In genomic region chrX:13845858-13846652, GRCm38 (mm10) we compare ENCODE assay signal across 8 mouse cellular contexts. TPM values are rescaled to one million over a fixed set of nuclear protein-coding genes. Genes with fewer than 3 reads are reported as not detected.
A peak's percentile ranks its signal among the peaks of the same experiment; 100 is the strongest.
DNase-seq lines count a peak whose midpoint lies in the region; ATAC-seq and TF ChIP-seq lines count a peak whose summit lies in the region.

No protein-coding gene starts in this region.

- peak overlapping the region; percentile 51 for H3K4me2 ChIP-seq in intestine, embryonic 14.5 days (ENCODE audit: low read length)
- H3K4me2 ChIP-seq in limb, embryonic 11.5 days (ENCODE audit: low read depth, severe bottlenecking) = peak overlapping the region; percentile 44
- H3K4me2 ChIP-seq in midbrain, embryonic 13.5 days (replicated peaks) = peak overlapping the region; percentile 48

- H3K9ac ChIP-seq in intestine, embryonic 14.5 days (ENCODE audit: low read length) = peak overlapping the region; percentile 66
- H3K9ac ChIP-seq in limb, embryonic 11.5 days (ENCODE audit: low read length) = peak overlapping the region; percentile 80
- peak overlapping the region; percentile 79 for H3K9ac ChIP-seq in midbrain, embryonic 13.5 days (replicated peaks)

- intact Hi-C loops in gastrocnemius, adult 2 months (cut with DNase I) = loop anchor here (5.0 kb wide), 1 partner anchor 139 kb away; no protein-coding TSS in a partner anchor

- no peaks in the 10 kb centered on the region for H3K36me3 ChIP-seq in intestine, embryonic 14.5 days (ENCODE audit: control insufficient read depth, insufficient read depth, low read length)
- no peaks in the 10 kb centered on the region for H3K36me3 ChIP-seq in limb, embryonic 11.5 days (ENCODE audit: control insufficient read depth, insufficient read depth, low read length)
- H3K36me3 ChIP-seq in midbrain, embryonic 13.5 days = no peaks in the 10 kb centered on the region
- H3K36me3 ChIP-seq in splenic B cell, adult 2 months (ENCODE audit: control insufficient read depth, insufficient read depth, low read length, poor library complexity, severe bottlenecking) = no peaks in the 10 kb centered on the region

- H3K27me3 ChIP-seq in intestine, embryonic 14.5 days (replicated peaks; ENCODE audit: control insufficient read depth, insufficient read depth, low read length) = no peaks in the 10 kb centered on the region
- H3K27me3 ChIP-seq in limb, embryonic 11.5 days (ENCODE audit: control insufficient read depth, insufficient read depth, low read length) = no peaks in the 10 kb centered on the region
- no peaks in the 10 kb centered on the region for H3K27me3 ChIP-seq in midbrain, embryonic 13.5 days
- H3K27me3 ChIP-seq in splenic B cell, adult 2 months (ENCODE audit: control insufficient read depth, insufficient read depth, low read length, poor library complexity, severe bottlenecking) = no peaks in the 10 kb centered on the region

- peak overlapping the region; percentile 87 for H3K4me3 ChIP-seq in gastrocnemius, adult 2 months
- H3K4me3 ChIP-seq in intestine, embryonic 14.5 days (ENCODE audit: low read depth, low read length) = peak overlapping the region; percentile 53
- H3K4me3 ChIP-seq in limb, embryonic 11.5 days (ENCODE audit: low read depth, low read length) = peak overlapping the region; percentile 50
- peak overlapping the region; percentile 60 for H3K4me3 ChIP-seq in midbrain, embryonic 13.5 days (replicated peaks)

- no peak for TF ChIP-seq CTCF in gastrocnemius, adult 2 months (IDR thresholded peaks at IDR 0.05)

- peak; percentile 73 for ATAC-seq in intestine, embryonic 14.5 days (replicated peaks; ENCODE audit: low FRiP score, low TSS enrichment, low read depth)
- peak; percentile 69 for ATAC-seq in limb, embryonic 11.5 days (ENCODE audit: insufficient number of reproducible peaks, low FRiP score, low TSS enrichment, low read depth)
- ATAC-seq in midbrain, embryonic 13.5 days = peak; percentile 90

- peak; percentile 30 for DNase-seq in layer of hippocampus, adult 11-12 months (ENCODE audit: low spot score)
- DNase-seq in layer of hippocampus, adult 9-10 months (ENCODE audit: low spot score) = no peak
- DNase-seq in cerebellum, postnatal 14 days = peak; percentile 68 to 74
- peak; percentile 55 for DNase-seq in gastrocnemius, adult 2 months
- no peak for DNase-seq in intestine, embryonic 14.5 days (ENCODE audit: low spot score)
- DNase-seq in limb, embryonic 11.5 days (ENCODE audit: low spot score) = peak; percentile 63
- peak; percentile 19 for DNase-seq in splenic B cell, adult 2 months (ENCODE audit: low read depth, low spot score)

- no peaks in the 10 kb centered on the region for H3K9me3 ChIP-seq in intestine, embryonic 14.5 days (ENCODE audit: control insufficient read depth, low read length)
- H3K9me3 ChIP-seq in limb, embryonic 11.5 days (ENCODE audit: control insufficient read depth, low read length) = no peaks in the 10 kb centered on the region
- no peaks in the 10 kb centered on the region for H3K9me3 ChIP-seq in midbrain, embryonic 13.5 days

- WGBS in intestine, embryonic 14.5 days = 15% methylated on average over 59 of the region's 100 CpGs
- 19% methylated on average over 46 of the region's 100 CpGs for WGBS in limb, embryonic 11.5 days
- WGBS in midbrain, embryonic 13.5 days = 22% methylated on average over 79 of the region's 100 CpGs

- peak overlapping the region; percentile 90 for H3K27ac ChIP-seq in gastrocnemius, adult 2 months
- peak overlapping the region; percentile 75 for H3K27ac ChIP-seq in intestine, embryonic 14.5 days (ENCODE audit: low read depth)
- peak overlapping the region; percentile 91 for H3K27ac ChIP-seq in limb, embryonic 11.5 days (replicated peaks; ENCODE audit: low read depth, low read length)
- H3K27ac ChIP-seq in midbrain, embryonic 13.5 days = peak overlapping the region; percentile 95

- no peaks in the 10 kb centered on the region for H3K4me1 ChIP-seq in intestine, embryonic 14.5 days (replicated peaks; ENCODE audit: control insufficient read depth, insufficient read depth, low read length)
- no peaks in the 10 kb centered on the region for H3K4me1 ChIP-seq in limb, embryonic 11.5 days (ENCODE audit: control insufficient read depth, insufficient read depth, low read length)
- peaks cover 9% of the 10 kb centered on the region; the same call in 1 of the 2 replicates for H3K4me1 ChIP-seq in midbrain, embryonic 13.5 days (replicated peaks)

RNA-seq across cellular contexts. Expression of gene Cask, which starts 5.1 kb away (rescaled TPM):
- 10 to 100 TPM; 11.0 to 14.7 TPM for total RNA-seq in gastrocnemius, adult 2 months (2021)
- polyA plus RNA-seq in intestine, embryonic 14.5 days (2014; fragmentation: Nextera tagmentation; extraction: Ambion mirVana) = 14.3 and 16.0 TPM in 2 replicates
- polyA plus RNA-seq in limb, embryonic 11.5 days (2014; fragmentation: Nextera tagmentation; extraction: Ambion mirVana) = 12.8 and 16.5 TPM in 2 replicates
- polyA plus RNA-seq in midbrain, embryonic 13.5 days (2015; fragmentation: Nextera tagmentation; extraction: Ambion mirVana) = 45.7 and 49.1 TPM in 2 replicates

Comparison
In these comparisons a context has a peak if more than half of its experiments do, and no peak if none do; other contexts are left out.
1. DNase-seq: peak in layer of hippocampus, adult 11-12 months (single experiment), cerebellum, postnatal 14 days (2 of 2), gastrocnemius, adult 2 months (single experiment), limb, embryonic 11.5 days (single experiment) and splenic B cell, adult 2 months (single experiment); none in layer of hippocampus, adult 9-10 months (single experiment) and intestine, embryonic 14.5 days (single experiment).
2. Peak in every context shown above with its lines, with median percentiles within 50 percentile points of each other: H3K27ac ChIP-seq, H3K4me3 ChIP-seq, ATAC-seq, H3K4me2 ChIP-seq and H3K9ac ChIP-seq.